Mouse (Mus musculus): ENCODE data around the gene Cxcr6.

Cxcr6 gene

GRCm38 (mm10) chr9:123806267-123806666, at the start of gene Cxcr6:
Cxcr6 (plus strand) TSS chr9:123806475.
- DNase-seq (ENCODE audit: low read depth): no peak

- no peak for DNase-seq (ENCODE audit: low read depth)
These were observed 49.5 kb upstream of the Cxcr6 start for GRCm38 (mm10) chr9:123756752-123757151.

GRCm38 (mm10) chr9:123757326-123757725, 48.9 kb upstream of the Cxcr6 start:
- DNase-seq (ENCODE audit: low read depth): no peak

DNA sequence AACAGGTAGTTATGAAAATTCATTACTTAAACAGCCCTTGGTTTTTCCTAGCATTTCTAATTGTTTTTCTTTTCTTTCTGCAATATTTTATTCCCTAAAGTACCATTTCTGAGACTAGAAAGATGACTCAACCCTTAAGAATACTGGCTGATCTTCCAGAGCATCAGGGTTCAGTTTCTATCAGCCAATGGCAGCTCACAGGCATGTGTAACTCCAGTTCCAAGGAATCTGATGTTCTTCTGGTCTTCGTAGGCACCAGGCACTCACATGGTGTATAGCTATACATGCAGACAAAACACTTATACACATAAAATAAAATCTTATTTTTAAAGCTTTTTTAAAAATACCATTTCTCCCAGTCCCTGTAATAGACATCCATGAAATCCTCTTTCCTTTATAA, 48.1 kb upstream of the Cxcr6 start:
- peak; percentile 55 for DNase-seq (ENCODE audit: low read depth)

GRCm38 (mm10) chr9:123758645-123759044, 47.6 kb upstream of the Cxcr6 start:
- no peak for DNase-seq (ENCODE audit: low read depth)

DNA sequence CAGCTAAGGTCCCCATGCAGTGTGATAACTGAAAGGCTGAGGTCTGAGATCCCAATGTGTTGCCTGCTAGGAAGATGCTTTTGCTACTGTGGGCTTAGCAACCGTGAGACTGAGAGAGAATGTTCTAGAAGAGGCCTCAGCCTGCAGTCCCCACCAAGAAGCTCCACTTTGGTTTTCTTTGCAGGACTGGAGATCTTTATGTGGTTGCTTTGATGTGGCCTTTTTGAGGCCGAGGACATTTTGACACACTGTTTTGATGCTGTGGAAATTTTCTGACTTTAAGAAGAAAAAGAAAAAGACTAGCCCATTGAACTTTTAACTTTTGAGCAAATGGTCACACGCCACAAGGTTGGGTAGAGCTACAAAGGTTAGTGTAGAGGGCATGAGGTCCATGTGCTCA, 45.5 kb upstream of the Cxcr6 start:
- DNase-seq (ENCODE audit: low read depth): no peak

GRCm38 (mm10) chr9:123762886-123763285, 43.4 kb upstream of the Cxcr6 start:
- DNase-seq (ENCODE audit: low read depth): peak; percentile 19

GRCm38 (mm10) chr9:123763771-123764170, 42.5 kb upstream of the Cxcr6 start:
- DNase-seq (ENCODE audit: low read depth): no peak

DNA sequence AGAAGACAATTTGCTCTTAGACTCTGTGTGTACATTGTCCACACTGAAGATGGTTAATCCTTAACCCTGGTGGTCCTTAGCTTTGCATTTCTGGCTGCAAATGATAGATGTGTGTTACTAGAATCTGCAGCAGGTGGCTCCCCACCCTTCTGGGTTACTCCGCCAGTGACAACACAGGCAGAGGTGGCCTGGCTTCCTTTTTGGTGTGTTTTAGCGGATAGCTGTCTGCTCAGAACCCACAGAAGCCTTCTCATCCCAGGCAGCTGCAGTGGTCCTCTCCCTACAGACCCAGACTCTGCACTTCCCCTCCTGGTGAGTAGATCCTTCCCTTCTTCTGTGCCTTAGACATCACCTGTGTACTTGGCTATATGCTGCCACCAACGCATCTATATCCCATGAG, 39.3 kb upstream of the Cxcr6 start:
- DNase-seq (ENCODE audit: low read depth): no peak

DNA sequence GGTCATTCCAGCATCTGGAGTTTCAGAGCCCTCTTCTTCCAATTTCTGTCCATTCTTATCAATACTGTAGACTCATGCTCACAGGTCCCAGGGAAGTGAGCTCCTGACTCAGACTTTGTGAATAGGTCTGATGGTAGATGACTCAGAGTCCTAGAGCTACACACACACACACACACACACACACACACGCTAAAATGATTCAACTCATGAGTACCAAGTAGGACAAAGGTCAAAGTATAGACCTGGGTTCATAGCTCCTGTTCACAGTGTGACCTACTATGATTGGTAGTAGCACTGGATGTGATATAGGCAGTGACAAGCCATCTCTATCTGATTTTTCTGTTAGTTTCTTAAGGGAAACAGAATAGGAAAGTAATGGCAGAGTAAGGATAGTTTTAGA, 37.8 kb upstream of the Cxcr6 start:
- DNase-seq (ENCODE audit: low read depth): peak; percentile 61

GRCm38 (mm10) chr9:123769532-123769931, 36.7 kb upstream of the Cxcr6 start:
- DNase-seq (ENCODE audit: low read depth): no peak

DNA sequence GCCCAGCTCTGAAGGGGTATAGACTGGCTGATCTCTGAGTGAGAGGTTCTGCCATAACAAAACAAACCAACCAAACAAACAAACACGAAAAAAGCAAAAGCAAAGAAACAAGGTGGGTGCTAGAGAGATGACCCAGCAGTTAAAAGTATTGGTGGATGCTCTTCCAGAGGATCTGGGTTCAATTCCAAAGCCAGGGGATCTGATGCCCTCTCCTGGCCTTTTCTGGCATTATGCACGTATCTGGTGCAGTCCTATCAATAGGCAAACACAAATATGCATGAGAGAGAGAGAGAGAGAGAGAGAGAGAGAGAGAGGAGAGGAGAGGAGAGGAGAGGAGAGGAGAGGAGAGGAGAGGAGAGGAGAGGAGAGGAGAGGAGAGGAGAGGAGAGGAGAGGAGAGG, 33.0 kb upstream of the Cxcr6 start:
- DNase-seq (ENCODE audit: low read depth): peak; percentile 45

- no peak for DNase-seq (ENCODE audit: low read depth)
These were observed 17.3 kb upstream of the Cxcr6 start for GRCm38 (mm10) chr9:123788855-123789529.

DNA sequence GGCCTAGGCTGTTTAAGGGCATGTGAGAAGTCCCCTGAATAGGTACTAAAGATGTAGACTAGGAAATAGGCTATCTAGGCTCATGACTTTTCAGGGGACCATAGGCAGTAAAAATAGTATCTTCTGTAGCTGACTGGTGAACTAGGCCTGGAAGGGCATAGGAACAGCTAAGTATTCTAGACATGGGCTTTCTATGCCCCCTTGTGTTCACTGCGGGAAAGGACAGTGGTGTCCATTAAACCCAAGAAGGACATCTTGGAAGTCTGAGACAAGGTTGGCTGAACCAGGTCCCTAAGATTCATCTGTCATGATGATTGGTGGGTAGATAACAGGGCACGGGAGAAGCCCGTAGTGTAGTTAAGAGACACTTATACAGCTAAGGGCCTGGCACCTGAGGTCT, 10.1 kb upstream of the Cxcr6 start:
- DNase-seq (ENCODE audit: low read depth): peak; percentile 75

- DNase-seq (ENCODE audit: low read depth): no peak
These were observed 4.7 kb upstream of the Cxcr6 start for GRCm38 (mm10) chr9:123801527-123801926.

DNA sequence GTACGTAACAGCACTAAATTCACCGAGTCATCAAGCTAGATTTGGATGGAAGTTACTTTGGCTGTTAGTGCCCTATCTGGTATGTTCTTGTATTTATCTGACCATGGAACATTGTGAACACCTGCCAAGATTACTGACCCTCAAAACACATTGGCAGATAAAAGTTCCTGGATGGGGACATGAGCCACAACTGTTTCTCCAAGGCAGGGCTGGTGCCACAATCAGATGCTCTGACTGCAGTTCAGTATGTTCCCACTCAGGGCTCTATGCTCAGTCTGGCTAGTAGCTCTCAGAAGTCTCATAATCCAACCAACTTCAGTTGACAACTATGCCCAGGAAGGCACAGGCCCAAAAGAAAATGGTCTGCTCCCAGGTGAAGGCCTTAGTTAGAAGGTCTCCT, 3.9 kb upstream of the Cxcr6 start:
- no peak for DNase-seq (ENCODE audit: low read depth)

- peak; percentile 43 for DNase-seq (ENCODE audit: low read depth)
These were observed 3.4 kb upstream of the Cxcr6 start for GRCm38 (mm10) chr9:123802896-123803295.

DNA sequence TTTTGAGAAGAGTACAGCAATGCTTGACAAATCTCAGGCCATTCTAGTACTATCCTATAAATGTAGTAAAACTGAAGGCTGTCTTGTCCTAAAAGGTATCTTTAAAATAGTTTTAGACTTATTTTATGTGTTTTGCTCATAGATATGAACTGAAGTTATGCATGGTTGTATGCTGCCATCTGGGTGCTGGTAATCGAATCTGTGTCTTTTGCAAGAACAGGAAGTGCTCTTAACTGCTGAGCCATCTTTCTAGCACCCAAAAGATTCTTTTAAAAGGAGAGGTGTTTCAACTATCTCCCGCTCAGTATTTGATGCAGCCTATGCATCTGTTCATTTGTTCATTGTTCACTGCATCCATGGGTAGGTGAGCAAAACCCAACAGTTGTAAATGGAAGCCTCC, 1.0 kb upstream of the Cxcr6 start:
- no peak for DNase-seq (ENCODE audit: low read depth)

DNA sequence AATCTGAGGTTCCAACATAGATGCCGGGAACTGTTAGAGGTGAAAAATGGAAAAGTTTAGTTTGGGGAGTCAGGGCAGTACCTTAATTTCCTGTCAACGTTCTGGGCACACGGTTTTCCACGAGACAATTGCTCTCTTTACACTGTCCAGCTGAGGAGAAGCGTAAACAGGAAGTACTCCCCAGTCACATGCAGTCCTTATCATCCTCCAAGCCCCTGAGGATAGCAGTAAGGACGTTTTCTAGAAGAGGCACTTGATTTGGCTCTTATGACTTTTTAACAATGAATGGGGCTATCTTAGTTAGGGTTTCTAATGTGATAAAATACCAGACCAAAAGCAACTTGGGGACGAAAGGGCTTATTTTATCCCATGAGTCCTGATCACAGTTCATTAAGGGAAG, 2.3 kb downstream of the Cxcr6 start:
- DNase-seq (ENCODE audit: low read depth): no peak

DNA sequence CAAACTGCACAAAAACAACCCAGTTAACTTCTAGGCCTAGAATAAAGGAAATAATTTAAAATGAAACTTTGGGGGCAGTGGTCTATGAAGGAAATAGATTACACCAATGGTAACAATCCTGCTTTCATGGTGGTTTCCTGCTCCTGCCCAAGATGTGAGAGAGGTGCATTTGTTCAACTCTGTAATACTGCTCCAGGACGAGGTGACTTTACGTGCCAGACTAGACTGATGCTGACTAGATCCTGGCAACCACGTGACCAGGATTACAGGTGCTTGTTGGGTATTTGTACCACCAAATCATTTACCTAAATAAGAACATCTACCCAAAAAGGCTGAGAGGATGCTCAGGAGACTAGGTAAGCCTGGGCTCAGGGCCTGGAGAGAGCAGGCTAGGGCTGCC, 5.6 kb downstream of the Cxcr6 start:
- DNase-seq (ENCODE audit: low read depth): no peak

GRCm38 (mm10) chr9:123814326-123814725, 8.1 kb downstream of the Cxcr6 start:
- no peak for DNase-seq (ENCODE audit: low read depth)

- no peak for DNase-seq (ENCODE audit: low read depth)
These were observed 8.5 kb downstream of the Cxcr6 start for GRCm38 (mm10) chr9:123814821-123815220.

DNA sequence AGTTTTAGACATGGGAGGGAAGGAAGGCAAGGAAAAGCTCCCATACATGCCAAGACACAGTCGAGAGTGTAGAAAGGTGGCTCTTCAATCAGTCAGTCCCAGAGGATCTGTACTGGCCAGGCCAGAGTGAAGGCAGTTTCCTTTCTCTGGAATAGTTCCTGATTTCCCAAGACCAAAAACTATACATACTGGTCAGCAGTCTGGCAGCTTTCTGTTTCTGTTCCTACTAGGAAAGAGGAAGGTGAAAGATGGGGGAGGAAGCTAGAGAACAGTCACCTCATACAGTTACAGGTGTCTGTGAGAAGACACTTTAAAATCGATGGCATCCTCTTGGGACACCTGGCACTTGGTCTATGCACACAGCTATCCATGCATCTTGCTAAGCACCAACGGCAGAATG, 9.2 kb downstream of the Cxcr6 start:
- DNase-seq (ENCODE audit: low read depth): peak; percentile 32

DNA sequence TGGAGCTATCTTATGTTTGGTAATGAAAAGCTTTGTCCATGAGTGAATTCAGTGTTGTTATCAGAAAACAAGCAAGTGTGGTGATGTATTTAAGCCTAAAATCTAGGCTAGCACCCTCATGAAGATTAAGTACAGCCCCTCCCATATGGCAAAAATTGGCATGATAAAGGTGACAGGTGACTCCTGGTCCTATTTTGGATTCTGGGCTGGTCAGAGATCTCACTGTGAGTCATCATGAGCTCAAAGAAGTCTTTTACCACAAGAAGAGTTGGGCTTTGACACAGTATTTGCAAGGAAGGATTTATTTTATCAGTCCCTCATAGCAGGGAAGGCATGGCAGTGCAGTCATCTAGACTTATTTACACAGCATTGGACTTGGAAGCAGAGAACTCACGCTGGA, 9.7 kb downstream of the Cxcr6 start:
- peak; percentile 12 for DNase-seq (ENCODE audit: low read depth)

GRCm38 (mm10) chr9:123818601-123819000, 12.3 kb downstream of the Cxcr6 start:
- peak; percentile 81 for DNase-seq (ENCODE audit: low read depth)

Measured in NIH3T3 (cell line).